Mouse (Mus musculus) CD8-positive naive resting alpha-beta T cell, adult 2 months (primary cell): ENCODE results near the gene Chd6.

ENCODE experiments used
- DNase-seq, 2 experiments: peaks; one replicate each; pipeline ENCODE4 v3.0.0; 2022; ENCODE audit warnings: low read depth in 2 of 2, low spot score in 2 of 2

The Chd6 gene

GRCm38 (mm10) chr2:161075553-161075952 lies 33.3 kb downstream of the Chd6 start:
- DNase-seq: no peak

DNA sequence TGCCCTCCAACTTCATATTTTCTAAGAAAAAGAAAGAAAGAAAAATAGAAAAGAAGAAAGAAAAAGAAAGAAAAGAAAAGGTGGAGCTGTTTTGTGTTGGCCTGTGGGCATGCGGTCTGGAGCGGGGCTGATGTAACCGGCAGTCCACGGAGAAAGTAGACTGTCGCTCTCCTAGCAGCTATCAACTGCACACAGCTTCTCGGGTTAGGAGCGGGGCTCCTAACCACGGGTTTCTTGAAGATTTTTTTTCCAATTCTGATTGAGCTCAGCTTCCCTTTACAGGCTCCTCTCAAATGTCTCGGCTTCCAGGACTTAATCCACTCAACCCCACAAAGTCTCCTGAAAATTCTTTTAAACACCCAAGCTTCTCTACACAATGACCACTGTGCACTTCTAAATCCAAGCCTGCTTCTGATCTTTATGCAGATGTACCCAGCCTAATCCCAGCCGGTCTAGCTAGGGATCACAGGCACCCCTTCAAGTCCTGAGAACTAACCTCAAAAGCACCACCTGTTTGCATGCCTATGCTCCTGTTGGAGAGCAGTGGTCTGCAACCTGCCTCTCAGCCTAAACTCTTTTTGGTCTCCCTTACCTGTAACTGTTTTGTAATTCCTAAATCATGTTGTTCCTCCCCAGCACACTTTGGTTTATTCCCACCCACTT lies 42.6 kb downstream of the Chd6 start:
- no peak for DNase-seq

- no peak for DNase-seq
Measured at GRCm38 (mm10) chr2:161065594-161065993, 43.3 kb downstream of the Chd6 start.

- DNase-seq: no peak
Measured at GRCm38 (mm10) chr2:161064836-161065235, 44.0 kb downstream of the Chd6 start.

- DNase-seq: no peak
Measured at GRCm38 (mm10) chr2:161058841-161059240, 50.0 kb downstream of the Chd6 start.

- DNase-seq: no peak
Measured at GRCm38 (mm10) chr2:161053765-161054164, 55.1 kb downstream of the Chd6 start.

- no peak for DNase-seq
Measured at GRCm38 (mm10) chr2:161052175-161052574, 56.7 kb downstream of the Chd6 start.

- DNase-seq: no peak
Measured at GRCm38 (mm10) chr2:161049426-161049825, 59.4 kb downstream of the Chd6 start.

DNA sequence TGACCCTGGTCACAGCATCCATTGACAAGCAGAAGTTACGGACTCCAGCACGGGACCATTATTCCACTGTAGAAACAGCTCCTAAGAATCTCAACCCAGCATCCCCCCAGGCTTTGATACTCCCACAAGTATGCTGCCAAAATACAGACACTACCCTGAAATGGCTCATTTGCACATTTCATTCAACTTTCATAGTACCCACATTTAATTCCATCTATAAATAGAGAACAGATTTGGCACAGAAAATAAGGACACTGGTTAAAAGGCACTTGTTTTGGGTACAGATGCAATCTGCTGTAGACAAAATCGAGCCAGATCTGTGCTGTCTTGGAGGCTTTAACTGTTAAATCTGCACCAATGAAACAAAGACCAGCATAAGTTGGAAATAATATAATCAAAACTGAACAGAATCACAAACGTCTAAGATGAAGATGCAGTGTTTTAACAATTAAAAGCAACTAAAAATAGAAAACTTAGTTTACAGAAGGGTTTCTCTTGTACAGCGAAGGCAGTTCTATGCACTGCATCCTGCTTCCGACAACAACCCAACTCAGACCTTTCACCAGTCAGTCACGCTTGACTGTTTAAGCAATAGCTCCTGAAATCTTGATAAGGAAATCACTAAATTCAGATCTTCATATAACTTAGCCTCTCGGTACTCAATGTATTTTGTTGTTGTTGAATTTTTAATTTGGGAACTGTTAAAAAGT lies 64.2 kb downstream of the Chd6 start:
- DNase-seq: no peak

DNA sequence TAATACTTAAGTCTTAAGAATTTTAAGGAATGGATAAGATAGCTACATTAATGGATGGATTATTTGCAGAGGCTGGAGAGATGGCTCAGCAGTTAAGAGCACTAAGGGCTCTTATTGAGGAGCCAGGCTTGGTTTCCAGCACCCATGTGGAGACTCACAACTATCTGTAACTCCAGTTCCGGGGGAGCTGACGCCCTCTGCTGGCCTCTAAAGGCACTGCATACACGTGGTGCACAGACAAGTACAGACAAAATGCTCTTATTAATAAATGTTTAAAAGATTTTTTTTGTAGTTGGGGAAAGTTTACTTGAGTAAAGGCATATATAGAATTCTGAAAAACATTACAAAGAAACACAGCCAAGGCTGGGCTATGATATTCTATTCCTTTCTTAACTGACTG lies 66.0 kb downstream of the Chd6 start:
- DNase-seq: no peak

- DNase-seq: no peak
Measured at GRCm38 (mm10) chr2:161040743-161041142, 68.1 kb downstream of the Chd6 start.

- no peak for DNase-seq
Measured at GRCm38 (mm10) chr2:161037766-161038165, 71.1 kb downstream of the Chd6 start.

- DNase-seq: no peak
Measured at GRCm38 (mm10) chr2:161033141-161033540, 75.7 kb downstream of the Chd6 start.

DNA sequence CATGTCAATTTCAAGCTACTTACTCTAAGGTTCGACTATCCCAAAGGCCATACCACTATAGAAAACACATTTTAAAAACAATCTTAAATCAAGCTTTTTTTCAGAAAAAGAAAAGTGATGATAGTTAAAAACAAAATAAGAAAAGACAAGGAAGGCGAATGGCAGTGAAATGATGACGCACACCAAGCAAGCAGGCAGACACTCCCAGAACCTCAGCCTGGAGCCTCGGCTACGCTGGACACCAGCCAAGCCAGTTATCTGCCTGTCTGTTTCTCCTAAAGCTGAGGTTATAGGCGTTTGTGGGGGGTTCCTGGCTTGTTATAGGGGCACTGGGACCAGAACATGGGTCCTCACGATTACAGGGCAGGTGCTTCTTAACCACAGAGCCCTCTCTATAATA lies 76.5 kb downstream of the Chd6 start:
- no peak for DNase-seq

DNA sequence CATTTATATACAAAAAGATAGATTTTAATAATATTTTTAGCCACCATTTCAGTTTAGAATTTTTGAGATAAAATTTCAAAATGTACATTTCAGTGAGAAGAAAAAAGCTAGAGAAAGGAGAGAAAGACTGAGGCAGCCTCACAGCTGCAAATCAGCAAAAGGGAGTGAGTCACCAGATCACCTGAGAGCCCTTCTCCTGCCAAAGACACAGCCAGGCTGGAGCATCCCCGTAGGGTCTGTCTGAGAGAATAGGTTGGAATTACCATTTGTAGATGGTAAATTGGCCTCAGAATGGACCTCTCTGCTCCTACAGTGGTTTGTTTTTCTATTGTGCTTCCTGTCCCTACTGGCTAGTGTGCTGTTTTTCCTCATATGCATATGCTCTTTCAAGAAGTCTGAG lies 84.3 kb downstream of the Chd6 start:
- DNase-seq: no peak

GRCm38 (mm10) chr2:161017913-161018312 lies 91.0 kb downstream of the Chd6 start:
- DNase-seq: no peak

DNA sequence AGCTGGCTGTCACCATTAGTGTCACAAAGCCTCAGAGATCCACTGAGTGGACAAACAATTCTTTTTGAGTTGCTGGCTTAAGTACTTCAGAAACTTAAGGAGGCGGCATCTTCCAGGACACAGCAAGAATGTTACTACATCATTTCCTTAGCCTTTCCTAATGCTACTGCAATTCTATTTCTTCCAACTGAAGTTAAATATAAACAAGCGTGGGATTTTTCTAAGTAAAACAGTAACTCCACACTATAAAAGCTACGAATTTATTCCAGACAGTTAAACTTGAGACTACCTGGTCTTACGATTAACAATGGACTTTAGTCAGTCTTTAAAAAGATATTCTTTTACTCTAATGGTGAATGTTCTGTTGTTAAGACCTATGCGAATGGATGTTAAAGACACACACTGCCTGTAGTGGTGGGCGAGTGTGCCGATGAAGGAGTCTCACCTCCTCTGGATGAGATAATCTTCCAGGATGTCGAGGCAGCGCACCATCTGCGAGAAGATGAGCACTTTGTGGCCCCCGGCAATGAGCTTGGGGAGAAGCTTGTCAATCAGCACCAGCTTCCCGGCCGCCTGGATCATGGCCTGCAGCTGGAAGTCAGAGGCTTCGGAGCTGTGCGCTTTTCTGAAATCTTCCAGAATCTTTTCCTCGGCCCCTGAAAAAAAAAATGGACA lies 96.2 kb downstream of the Chd6 start:
- no peak for DNase-seq

DNA sequence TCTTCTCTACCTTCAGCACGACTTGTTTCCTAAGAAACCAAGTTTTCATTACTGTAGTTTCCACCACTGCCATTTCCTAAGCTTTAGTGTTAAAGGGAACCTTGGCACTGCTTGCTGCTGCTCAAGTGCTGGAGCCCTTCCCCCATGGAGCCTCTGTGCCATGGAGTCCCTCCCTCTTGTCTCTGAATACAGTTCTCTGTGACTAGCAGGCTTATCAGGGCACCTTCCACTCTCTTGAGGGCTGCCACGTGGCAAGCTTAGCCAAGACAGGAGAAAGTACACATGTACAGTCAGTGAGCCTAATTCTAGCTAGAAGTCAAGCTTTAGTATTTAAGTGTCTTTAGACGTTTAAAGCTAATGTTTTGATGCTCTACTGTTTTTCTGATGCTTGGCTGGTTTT lies 104.5 kb downstream of the Chd6 start:
- DNase-seq: no peak

DNA sequence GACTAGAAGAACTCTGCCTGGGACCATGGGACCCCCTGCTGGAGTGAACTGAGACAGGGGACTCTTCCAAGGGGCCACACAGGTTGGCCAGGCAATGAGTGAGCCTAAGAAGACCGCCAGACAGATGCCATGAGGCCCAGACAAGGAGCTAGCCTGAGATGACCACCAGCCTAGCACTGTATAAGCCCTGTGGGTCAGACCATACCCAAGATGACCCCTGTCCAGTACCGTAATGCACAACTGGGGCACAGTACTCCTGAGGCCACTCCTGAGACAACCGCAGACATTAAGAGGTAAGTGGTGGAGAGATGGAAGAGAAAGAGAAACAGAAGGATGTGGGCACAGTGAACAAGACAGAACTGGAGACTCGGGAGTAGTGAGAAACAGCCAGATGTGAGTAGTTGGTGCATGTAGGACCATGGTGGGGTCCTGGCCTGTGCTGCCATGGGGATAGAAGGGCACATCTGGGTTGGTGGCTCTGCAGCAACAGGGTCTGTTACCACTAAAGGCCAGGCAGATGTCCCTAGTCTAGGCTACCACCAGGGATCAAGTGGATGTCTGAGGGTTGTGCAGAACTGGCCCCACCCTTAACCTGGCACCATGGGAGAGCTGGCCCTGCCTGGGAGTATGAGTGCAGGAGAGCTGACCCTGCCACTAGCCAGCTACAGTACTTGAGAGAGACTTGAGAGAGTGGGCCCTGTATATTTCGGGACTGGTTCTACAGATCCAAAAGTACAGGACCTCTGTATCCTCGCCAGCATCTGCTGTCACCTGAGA lies 111.7 kb downstream of the Chd6 start:
- DNase-seq: no peak

DNA sequence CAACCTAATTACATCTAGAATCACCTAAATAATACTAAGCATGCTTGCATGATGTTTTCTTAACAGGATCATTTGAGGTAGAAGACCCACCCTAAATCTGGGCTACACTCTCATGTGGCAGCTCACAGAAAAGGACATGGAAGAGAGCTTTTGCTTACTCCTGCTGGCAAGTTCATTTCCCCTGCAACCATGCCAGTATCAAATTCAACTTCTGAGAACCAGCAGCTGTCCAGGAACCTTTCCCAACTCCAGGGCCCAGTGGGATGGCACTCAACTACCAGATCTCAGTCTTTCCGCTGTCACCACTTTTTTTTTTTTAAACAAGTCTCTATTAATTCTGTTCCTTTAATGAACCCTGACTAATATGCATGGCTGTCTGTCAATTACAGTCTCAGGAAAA lies 114.7 kb downstream of the Chd6 start:
- DNase-seq: no peak

DNA sequence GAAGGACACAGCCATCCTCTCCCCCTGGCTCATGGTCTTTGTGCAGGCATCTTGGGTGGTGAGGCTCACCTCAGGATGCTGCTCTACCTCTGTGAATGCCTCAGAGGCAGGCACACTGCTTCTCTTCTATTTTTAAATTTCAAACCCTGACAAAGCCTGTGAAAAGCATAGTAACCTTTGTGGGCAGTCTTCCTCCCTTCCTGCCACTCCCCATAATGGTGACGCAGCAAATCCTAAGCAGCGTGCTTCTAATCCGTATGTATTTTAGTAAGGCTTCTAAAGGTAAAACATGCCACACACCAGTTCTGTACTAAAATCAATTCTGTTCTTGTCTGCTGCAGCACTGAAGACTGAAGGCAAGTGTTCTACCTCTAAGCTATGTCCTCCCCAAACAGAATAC lies 116.4 kb downstream of the Chd6 start:
- DNase-seq: no peak
